Mouse (Mus musculus) B cell, adult 67 days (primary cell): Measurements from ENCODE around the gene Rsrc2. TPM values are rescaled to one million over a fixed set of nuclear protein-coding genes. Genes with fewer than 3 reads are reported as not detected.

Experiments used
- total RNA-seq, 2 experiments: library from RNA; stranded (reverse); gene quantifications; 4 replicates each; pipeline ENCODE4 v1.2.4; 2023

The Rsrc2 gene
- total RNA-seq, result 100 to 1,000 TPM; 250 to 251 TPM

GRCm38 (mm10) chr5:123749065-123750064, at the start of gene Rsrc2, which contains the start of gene Kntc1:
Gene Rsrc2 (minus strand): TSS chr5:123749414.
Gene Kntc1 (plus strand): TSS chr5:123749716.

GRCm38 (mm10) chr5:123720328-123721311, 28.6 kb downstream of the Rsrc2 start, which contains the start of gene Zcchc8:
Gene Zcchc8 (minus strand): TSS chr5:123721100.

GRCm38 (mm10) chr5:123684221-123685144, 64.7 kb downstream of the Rsrc2 start, which contains the start of gene Clip1:
Gene Clip1 (minus strand): TSS chr5:123684618.

Other genes starting within 250 kb of the Rsrc2 start
- gene B3gnt4, start 239.0 kb downstream of the Rsrc2 start, total RNA-seq, result not detected
- 10 to 100 TPM; 75.1 to 79.2 TPM for gene Diablo, start 225.2 kb downstream of the Rsrc2 start, total RNA-seq
- gene Gm49027, start 223.9 kb downstream of the Rsrc2 start, total RNA-seq, result 10 to 100 TPM in 1 of 2 experiments, 1 to 10 TPM in 1; 5.0 to 10.8 TPM
- gene Vps33a, start 176.4 kb downstream of the Rsrc2 start, total RNA-seq, result 10 to 100 TPM; 43.5 to 50.7 TPM
- 10 to 100 TPM; 27.7 to 28.2 TPM for gene Clip1, start 64.8 kb downstream of the Rsrc2 start, total RNA-seq
- gene Zcchc8, start 28.3 kb downstream of the Rsrc2 start, total RNA-seq, result 10 to 100 TPM; 76.7 to 80.6 TPM
- gene Kntc1, start 302 bp upstream of the Rsrc2 start, total RNA-seq, result 1 to 10 TPM; 1.9 to 2.5 TPM
- gene Hcar2, start 116.1 kb upstream of the Rsrc2 start, total RNA-seq, result under 1 TPM in 1 of 2 experiments, not detected in 1; 0.26 TPM
- gene Hcar1, start 130.6 kb upstream of the Rsrc2 start, total RNA-seq, result not detected
- gene Denr, start 157.8 kb upstream of the Rsrc2 start, total RNA-seq, result 10 to 100 TPM; 35.9 to 49.1 TPM
- 1 to 10 TPM in 1 of 2 experiments, not detected in 1; 4.0 TPM for gene Gm43518, start 178.0 kb upstream of the Rsrc2 start, total RNA-seq
- gene Ccdc62, start 181.3 kb upstream of the Rsrc2 start, total RNA-seq, result 1 to 10 TPM; 3.7 to 6.5 TPM
- 100 to 1,000 TPM; 230 to 266 TPM for gene Hip1r, start 224.2 kb upstream of the Rsrc2 start, total RNA-seq